Mouse (Mus musculus): Measurements from ENCODE around the gene Slc35f3.

Slc35f3 gene

DNA sequence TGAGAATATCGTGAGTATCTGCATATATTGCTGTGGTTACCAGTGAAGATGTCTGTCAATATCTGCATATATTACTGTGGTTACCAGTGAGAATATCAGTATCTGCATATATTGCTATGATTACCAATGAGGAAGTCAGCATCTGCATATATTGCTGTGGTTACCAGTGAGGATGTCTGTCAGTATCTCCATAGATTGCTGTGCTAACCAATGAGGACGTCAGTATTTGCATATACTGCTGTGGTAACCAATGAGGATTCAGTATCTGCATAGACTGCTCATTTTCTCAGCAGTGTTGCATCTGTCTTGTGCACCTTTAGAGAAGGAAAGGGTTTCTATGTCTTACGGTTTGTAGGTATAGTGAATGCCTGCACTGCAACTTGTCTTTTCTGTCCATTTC, 122.5 kb downstream of the Slc35f3 start:
- no peak for DNase-seq

DNA sequence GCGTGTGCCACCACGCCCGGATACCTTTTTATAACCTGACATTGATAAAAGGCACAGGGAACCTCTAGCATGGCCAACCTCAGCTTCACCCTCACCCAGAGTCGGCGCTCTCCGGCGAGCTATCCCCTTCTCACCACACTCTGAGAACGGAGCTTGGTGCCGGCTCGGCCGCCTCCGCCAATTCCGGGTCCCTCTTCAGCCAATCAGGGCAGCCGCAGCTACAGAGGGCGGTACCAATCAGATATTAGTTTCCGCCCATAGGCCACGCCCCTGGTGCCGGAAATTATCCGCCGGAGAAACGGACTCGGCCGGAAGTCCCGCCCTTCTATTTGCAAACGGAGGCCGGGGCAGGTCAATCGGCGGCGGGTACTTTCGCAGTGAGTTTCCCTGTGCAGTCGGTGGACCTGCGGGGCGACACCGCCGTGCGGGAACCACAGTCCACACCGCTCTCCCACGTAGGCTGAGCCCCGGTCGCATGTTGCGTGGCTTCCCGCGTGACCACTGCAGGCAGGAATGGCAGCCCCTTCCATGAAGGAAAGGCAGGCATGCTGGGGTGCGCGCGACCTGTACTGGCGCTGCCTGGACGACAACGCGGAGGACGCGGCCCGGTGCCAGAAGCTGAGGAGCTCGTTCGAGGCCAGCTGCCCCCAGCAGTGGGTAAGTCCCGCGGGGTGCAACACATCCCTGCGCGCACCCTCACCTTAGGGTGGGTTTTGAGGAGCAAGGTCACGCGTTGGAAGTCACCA, 124.0 kb downstream of the Slc35f3 start, which contains the start of gene Coa6:
Gene Coa6, plus strand, starts transcription at position 342 of the 746 bp plus-strand sequence.
- DNase-seq: peak; percentile 98

DNA sequence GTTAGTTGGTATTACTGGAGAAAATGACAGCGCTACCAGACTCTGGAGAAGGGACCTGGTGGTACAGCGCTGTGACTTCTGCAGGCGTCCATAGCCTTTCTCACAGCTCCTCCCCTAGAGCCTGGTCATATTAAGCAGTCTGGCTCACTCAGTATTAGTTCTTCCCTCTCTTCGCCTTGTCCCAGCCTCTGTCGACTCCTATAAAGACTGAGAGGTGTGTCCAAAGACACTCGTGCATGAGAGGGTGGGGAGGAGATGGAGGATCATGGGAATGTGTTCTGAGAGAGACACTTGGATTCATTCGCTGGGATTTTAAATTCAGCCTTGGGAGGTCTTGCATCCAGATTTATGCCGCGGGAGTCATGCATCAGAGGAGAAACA, 124.6 kb downstream of the Slc35f3 start:
- DNase-seq: no peak

DNA sequence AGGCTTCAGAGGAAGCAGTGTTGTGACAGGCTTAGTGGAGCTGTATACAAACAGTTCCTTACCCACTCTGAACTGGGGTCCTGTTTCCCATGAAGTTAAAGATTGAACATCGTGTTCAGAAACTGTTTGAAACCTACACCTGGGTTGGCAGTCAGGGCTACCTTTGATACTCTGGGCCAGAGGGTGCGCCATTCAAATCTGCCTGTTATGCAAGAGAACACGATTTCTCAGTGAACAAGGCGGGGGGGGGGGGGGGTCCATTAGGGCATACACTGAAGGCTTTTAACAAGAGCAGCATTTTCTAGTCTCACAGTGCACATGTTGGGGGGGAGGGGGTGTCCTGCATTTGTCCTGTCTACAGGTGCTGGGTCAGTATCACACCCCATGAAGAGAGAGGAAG, 125.8 kb downstream of the Slc35f3 start:
- no peak for DNase-seq

DNA sequence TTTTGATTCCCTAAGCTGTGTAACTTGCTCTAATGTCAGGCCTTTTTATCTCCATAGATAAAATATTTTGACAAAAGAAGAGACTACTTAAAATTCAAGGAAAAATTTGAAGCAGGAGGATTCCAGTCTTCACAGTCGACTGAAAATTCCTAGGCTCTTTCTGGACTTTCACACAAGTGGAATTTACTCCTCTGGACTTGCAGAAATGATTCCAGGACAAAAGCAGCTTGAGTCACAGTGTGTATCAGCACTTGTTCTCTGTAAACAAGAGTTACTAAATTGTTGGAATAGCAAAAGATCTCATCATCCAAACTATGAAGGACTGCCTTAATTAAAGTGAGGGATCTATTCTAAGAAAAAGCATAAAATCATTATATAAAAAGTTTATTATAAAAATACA, 126.6 kb downstream of the Slc35f3 start:
- DNase-seq: no peak

DNA sequence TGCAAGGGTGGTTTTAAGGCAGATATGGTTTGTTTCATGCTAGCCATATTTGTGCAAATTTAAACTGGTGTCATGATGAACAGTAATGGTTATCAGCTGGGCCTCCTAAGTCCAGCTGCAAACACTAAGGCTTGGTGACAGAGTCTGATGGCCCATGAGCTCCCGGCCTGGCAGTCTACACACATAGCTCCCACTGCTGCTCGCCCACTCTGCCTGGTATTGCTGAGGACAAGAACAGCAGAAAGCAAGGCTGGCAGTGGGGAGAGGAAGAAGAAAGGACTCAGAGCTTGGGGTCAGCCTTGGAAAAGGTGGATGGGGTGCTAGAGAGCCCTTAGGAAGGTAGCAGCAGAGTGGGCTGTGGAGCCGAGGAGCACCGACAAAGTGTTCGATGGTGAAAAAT, 131.3 kb downstream of the Slc35f3 start:
- DNase-seq: no peak

DNA sequence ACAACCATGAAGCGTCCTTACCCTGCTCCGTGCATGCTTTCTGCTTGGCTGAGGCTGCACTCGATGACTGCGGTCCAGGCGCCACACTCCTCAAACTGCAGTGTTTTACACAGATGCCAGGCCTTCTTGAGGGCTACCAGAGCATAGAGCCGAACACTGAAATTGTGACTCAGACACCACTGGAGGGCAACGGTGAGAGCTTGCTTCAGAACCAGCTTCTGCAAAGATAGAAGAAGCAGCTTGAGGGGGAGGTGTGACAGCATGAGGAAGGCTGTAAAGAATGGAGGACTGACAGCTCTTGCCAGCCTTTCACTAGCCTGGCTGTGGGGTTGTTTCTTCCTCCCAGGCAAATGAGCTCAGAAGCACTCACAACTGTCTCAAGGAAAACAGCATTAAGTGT, 135.5 kb downstream of the Slc35f3 start:
- no peak for DNase-seq

DNA sequence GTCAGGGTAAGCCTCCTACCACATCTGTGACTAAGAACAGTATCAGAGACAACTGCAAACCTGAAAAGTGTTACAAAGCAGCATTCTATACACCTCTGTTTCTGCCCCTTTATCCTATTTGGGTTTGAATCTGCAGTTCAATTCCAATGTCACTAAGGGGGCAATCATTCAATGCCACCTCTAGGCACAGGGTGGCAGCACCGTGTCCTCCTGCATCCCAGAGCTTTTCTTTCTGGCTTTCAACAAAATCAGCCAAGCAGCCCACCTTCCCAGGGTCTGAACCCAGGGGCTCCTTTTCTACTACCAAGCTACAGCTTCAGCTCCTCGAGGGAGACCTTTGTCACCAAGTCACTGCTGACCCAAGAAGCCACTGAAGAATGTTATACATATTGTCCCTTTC, 140.6 kb downstream of the Slc35f3 start:
- DNase-seq: no peak
